Mouse (Mus musculus) bone marrow macrophage, adult 2 months (primary cell): Measurements from ENCODE around the gene Acvrl1.

ENCODE experiments used
- CTCF ChIP-seq: IDR thresholded peaks from 2 replicates; pipeline ENCODE4 v1.5.1; 2012; ENCODE audit warnings: low read depth, mild to moderate bottlenecking, low read length, moderate library complexity
- POLR2A ChIP-seq: IDR thresholded peaks from 2 replicates; pipeline ENCODE4 v1.6.1; 2012; ENCODE audit warnings: mild to moderate bottlenecking, low read depth, low read length, borderline replicate concordance

GRCm38 (mm10) chr15:101147910-101148273, 19.6 kb downstream of the Acvrl1 start:
- TF ChIP-seq CTCF, result no peak
- TF ChIP-seq POLR2A, result no peak
